Mouse (Mus musculus): ENCODE data around the gene Rsph1. TPM values are rescaled to one million over a fixed set of nuclear protein-coding genes. Genes with fewer than 3 reads are reported as not detected.

Gene Rsph1
- total RNA-seq, 2 experiments from 2014 or later = 14.0 to 15.1 TPM

- DNase-seq (ENCODE audit: low spot score in 2 of 2) = peak in 1 of 2 experiments; percentile 13
- intact Hi-C loops (cut with DNase I) = no loop called here
Observed at GRCm38 (mm10) chr17:31226368-31226767, 50.8 kb downstream of the Rsph1 start.

GRCm38 (mm10) chr17:31224591-31224990 lies 52.6 kb downstream of the Rsph1 start:
- intact Hi-C loops (cut with DNase I) = no loop called here
- no peak for DNase-seq (ENCODE audit: low spot score in 2 of 2)

GRCm38 (mm10) chr17:31223835-31224234 lies 53.3 kb downstream of the Rsph1 start:
- intact Hi-C loops (cut with DNase I) = no loop called here
- DNase-seq (ENCODE audit: low spot score in 2 of 2) = no peak

- intact Hi-C loops (cut with DNase I) = no loop called here
- DNase-seq (ENCODE audit: low spot score in 2 of 2) = no peak
Observed at GRCm38 (mm10) chr17:31222810-31223310, 54.3 kb downstream of the Rsph1 start.

- no peak for DNase-seq (ENCODE audit: low spot score in 2 of 2)
Observed at GRCm38 (mm10) chr17:31216068-31216955, 60.9 kb downstream of the Rsph1 start.

GRCm38 (mm10) chr17:31211881-31212280 lies 65.3 kb downstream of the Rsph1 start:
- DNase-seq (ENCODE audit: low spot score in 2 of 2) = no peak
- intact Hi-C loops (cut with DNase I) = no loop called here

More at GRCm38 (mm10) chr17:31216068-31216955, 60.9 kb downstream of the Rsph1 start:
- intact Hi-C loops (cut with DNase I) = no loop called here

GRCm38 (mm10) chr17:31210299-31210698 lies 66.9 kb downstream of the Rsph1 start:
- intact Hi-C loops (cut with DNase I) = no loop called here
- DNase-seq (ENCODE audit: low spot score in 2 of 2) = no peak

GRCm38 (mm10) chr17:31209376-31209930 lies 67.7 kb downstream of the Rsph1 start:
- intact Hi-C loops (cut with DNase I) = no loop called here
- DNase-seq (ENCODE audit: low spot score in 2 of 2) = no peak

- intact Hi-C loops (cut with DNase I) = no loop called here
- no peak for DNase-seq (ENCODE audit: low spot score in 2 of 2)
Observed at GRCm38 (mm10) chr17:31208654-31209053, 68.5 kb downstream of the Rsph1 start.

- intact Hi-C loops (cut with DNase I) = no loop called here
- DNase-seq (ENCODE audit: low spot score in 2 of 2) = no peak
Observed at GRCm38 (mm10) chr17:31207771-31208334, 69.3 kb downstream of the Rsph1 start, which contains the start of gene Ubash3a. TSS of gene Ubash3a (plus strand) at chr17:31207873.

Other genes starting within 250 kb of the Rsph1 start
- gene Abcg1, start 219.7 kb downstream of the Rsph1 start, total RNA-seq (2021) = 10 to 100 TPM; 65.5 to 77.2 TPM
- not detected for gene Tff3, start 147.7 kb downstream of the Rsph1 start, total RNA-seq (2021)
- not detected for gene Tff2, start 133.1 kb downstream of the Rsph1 start, total RNA-seq (2021)
- gene Tff1, start 112.1 kb downstream of the Rsph1 start, total RNA-seq (2021) = not detected
- gene Tmprss3, start 78.4 kb downstream of the Rsph1 start, total RNA-seq (2021) = not detected
- not detected for gene Ubash3a, start 69.5 kb downstream of the Rsph1 start, total RNA-seq (2021)
- gene Slc37a1, start 9.4 kb upstream of the Rsph1 start, total RNA-seq (2021) = 1 to 10 TPM; 8.2 to 9.9 TPM
- 10 to 100 TPM; 19.7 to 30.6 TPM for gene Pde9a, start 108.8 kb upstream of the Rsph1 start, total RNA-seq (2021)
- gene Wdr4, start 242.6 kb upstream of the Rsph1 start, total RNA-seq (2021) = 10 to 100 TPM; 23.9 to 28.2 TPM
- gene Ndufv3, start 242.7 kb upstream of the Rsph1 start, total RNA-seq (2021) = 100 to 1,000 TPM; 231 to 260 TPM

Measured in left cerebral cortex, postnatal 36 days (tissue).